Mouse (Mus musculus) liver, adult 2 months (tissue): ENCODE results near the gene Ntpcr.

Experiments
- CTCF ChIP-seq: fragments of 200-500 bp; IDR thresholded peaks from 2 replicates; pipeline ENCODE4 v1.5.1; 2011; ENCODE audit warnings: low read depth, low read length, control low read depth
- POLR2A ChIP-seq: fragments of 200-500 bp; IDR thresholded peaks from 2 replicates; pipeline ENCODE4 v1.6.1; 2011; ENCODE audit warnings: low read length, control low read depth; ENCODE audit not compliant: insufficient read depth; ENCODE audit errors: extremely low read depth

GRCm38 (mm10) chr8:125716211-125716610, 13.6 kb upstream of the Ntpcr start:
- TF ChIP-seq CTCF (no peak), POLR2A (no peak)
